Mouse (Mus musculus) liver, adult 2 months (tissue): ENCODE results near the gene Atp13a5.

Experiments used
- CTCF ChIP-seq: fragments of 200-500 bp; IDR thresholded peaks from 2 replicates; pipeline ENCODE4 v1.5.1; 2011; ENCODE audit warnings: low read depth, low read length, control low read depth
- POLR2A ChIP-seq: fragments of 200-500 bp; IDR thresholded peaks from 2 replicates; pipeline ENCODE4 v1.6.1; 2011; ENCODE audit warnings: low read length, control low read depth; ENCODE audit not compliant: insufficient read depth; ENCODE audit errors: extremely low read depth

DNA sequence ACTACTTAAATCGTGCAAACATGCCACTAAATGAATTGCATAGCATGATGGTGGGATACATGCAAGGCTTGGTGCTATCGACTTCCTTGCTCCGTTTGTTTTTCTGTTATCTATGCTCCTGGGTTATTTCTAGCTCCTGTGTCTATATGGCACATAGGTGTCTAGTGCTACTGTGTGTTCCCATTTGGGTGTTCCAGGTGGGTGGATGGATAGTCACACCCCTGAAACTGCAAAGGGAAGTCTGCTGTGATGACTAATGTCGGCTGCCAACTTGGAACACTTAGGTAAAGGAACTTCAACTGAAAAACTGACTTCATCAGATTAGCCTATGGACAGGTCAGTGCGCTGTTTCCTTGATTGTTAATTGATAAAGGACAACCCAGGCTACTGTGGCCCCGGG, 36.3 kb upstream of the Atp13a5 start:
- TF ChIP-seq CTCF, result no peak
- no peak for TF ChIP-seq POLR2A
